Mouse (Mus musculus): ENCODE data around the gene Gca.

- no peak for TF ChIP-seq ZNF384 (IDR thresholded peaks at IDR 0.05; ENCODE audit: low read depth, low read length)
- TF ChIP-seq CTCF (IDR thresholded peaks at IDR 0.05 in 2 of 3, conservative IDR thresholded peaks at IDR 0.05 in 1 of 3; ENCODE audit: control insufficient read depth in 1 of 3, insufficient read depth in 1 of 3, low read depth in 2 of 3, low read length in 3 of 3, poor library complexity in 1 of 3, severe bottlenecking in 1 of 3), result no peak
- TF ChIP-seq USF1 (IDR thresholded peaks at IDR 0.05; ENCODE audit: low read depth, low read length), result no peak
- TF ChIP-seq MYB (IDR thresholded peaks at IDR 0.05; ENCODE audit: low read depth, low read length), result no peak
- no peak for TF ChIP-seq BHLHE40 (IDR thresholded peaks at IDR 0.05; ENCODE audit: borderline replicate concordance, low read depth, low read length)
- TF ChIP-seq NELFE (IDR thresholded peaks at IDR 0.05; ENCODE audit: low read depth, low read length), result no peak
- TF ChIP-seq EP300 (IDR thresholded peaks at IDR 0.05; ENCODE audit: low read depth in 1 of 2, low read length in 2 of 2), result no peak
- TF ChIP-seq POLR2A (IDR thresholded peaks at IDR 0.05; ENCODE audit: control insufficient read depth in 1 of 2, insufficient read depth in 1 of 2, low read depth in 1 of 2, low read length in 2 of 2, poor library complexity in 1 of 2), result no peak
- TF ChIP-seq MAZ (IDR thresholded peaks at IDR 0.05; ENCODE audit: low read depth, low read length), result no peak
- no peak for TF ChIP-seq POLR2AphosphoS5 (IDR thresholded peaks at IDR 0.05; ENCODE audit: borderline replicate concordance, low read depth, low read length)
Measured at GRCm38 (mm10) chr2:62670301-62670700, 6.2 kb downstream of the Gca start.

Data from MEL (cell line).